Mouse (Mus musculus) C2C12 (cell line): Measurements from ENCODE around the gene Cggbp1.

Experiments
- MAX ChIP-seq: IDR thresholded peaks from one replicate; pipeline ENCODE4 v1.6.1; 2011; ENCODE audit warnings: mild to moderate bottlenecking, control low read depth
- MYOG ChIP-seq: IDR thresholded peaks from one replicate; pipeline ENCODE4 v1.6.1; 2011; ENCODE audit not compliant: control insufficient read depth, insufficient read length; ENCODE audit errors: extremely low read depth
- USF1 ChIP-seq: IDR thresholded peaks from one replicate; pipeline ENCODE4 v1.6.1; 2011; ENCODE audit warnings: low read depth, mild to moderate bottlenecking, control low read depth, moderate library complexity

DNA sequence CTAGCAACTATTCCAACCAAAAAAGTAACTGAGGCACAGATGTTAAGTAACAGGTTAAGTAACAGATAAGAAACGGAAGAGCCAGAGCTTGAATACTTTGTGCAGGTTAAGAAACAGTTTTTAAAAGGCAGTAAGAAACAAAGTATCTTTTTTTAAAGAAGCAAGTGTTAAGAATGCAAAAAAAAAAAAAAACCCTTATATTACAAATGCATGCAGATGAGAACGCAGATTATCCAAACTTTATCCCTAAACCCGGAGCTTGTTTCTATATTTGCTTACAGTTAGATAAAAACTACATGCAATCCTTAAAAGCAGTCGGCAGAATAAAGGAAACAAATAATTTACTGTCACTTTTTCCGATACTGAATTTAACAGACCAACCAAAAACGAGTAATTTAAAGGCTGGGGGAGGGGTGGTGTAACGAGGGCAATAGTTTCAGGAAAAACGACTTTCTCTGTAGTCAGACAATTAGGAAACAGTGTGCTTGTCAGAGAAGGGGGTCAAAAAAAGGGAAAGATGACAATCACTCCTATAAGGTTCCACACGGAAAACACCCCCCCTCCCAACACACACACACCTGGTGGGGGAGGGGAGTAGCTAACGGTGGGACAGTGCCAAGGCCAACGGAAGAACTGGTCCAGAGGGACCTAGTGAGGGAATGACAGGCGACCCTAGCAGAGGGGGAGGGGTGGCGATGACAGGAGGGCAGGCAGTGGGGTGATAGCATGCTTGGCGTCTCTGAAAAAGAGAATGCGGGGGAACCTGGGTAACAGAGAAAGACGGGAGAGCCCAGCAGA lies 1.3 kb upstream of the Cggbp1 start:
- TF ChIP-seq MYOG: no peak
- no peak for TF ChIP-seq MAX
- no peak for TF ChIP-seq USF1
